Mouse (Mus musculus) B cell, adult 62 days (primary cell): ENCODE measurements around the gene Rab4b. TPM values are rescaled to one million over a fixed set of nuclear protein-coding genes. Genes with fewer than 3 reads are reported as not detected.

Experiments
- total RNA-seq: library from RNA; stranded (reverse); gene quantifications from 4 replicates; pipeline ENCODE4 v1.2.4, GENCODE M21; 2023

Gene Rab4b
- total RNA-seq, result 147 to 182 TPM (median 171 TPM) in 4 replicates

DNA sequence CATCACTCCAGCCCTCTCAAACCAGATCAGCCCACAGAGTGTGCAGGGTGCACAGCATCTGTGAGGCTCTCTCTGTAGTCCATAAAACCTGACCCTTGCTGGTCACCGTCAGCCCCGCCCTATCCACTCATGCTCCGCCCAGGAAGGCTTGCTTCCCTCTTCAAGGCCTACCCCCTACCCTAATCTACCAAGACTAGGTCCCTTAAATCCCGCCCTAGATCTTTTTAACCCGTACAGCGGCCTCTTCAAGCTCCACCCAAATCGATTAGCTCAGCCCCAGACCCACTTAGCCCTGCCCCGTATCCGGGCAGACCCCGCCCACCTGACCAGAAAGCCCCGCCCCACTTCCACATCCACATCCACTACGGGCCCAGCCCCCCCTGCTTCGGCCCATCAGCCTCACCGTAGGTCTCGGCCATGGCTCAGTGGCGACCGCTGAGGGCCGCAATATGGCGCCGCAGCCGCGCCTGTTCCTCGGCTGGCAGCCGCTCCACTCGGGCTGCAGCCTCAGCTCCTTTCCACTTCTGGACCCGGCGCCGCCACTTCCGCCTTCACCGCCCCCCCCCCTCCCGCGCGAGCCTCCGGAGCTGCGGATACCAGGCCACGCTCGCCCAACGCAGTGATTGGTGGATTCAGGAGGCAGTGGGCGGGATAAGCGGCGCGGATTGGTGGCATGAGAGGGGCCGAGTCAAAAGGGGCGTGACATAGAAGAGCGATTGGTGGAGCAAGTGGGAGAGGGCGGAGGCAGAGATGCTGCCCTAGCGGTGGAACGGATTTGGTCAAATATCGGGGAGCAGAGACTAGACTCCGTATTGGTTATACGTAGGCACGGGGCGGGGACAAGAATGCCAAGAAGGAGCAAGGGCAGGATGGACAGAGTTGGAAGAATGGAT lies at the start of gene Rab4b:
Gene Rab4b (minus strand): TSS at position 573 of the 893 bp plus-strand sequence.

DNA sequence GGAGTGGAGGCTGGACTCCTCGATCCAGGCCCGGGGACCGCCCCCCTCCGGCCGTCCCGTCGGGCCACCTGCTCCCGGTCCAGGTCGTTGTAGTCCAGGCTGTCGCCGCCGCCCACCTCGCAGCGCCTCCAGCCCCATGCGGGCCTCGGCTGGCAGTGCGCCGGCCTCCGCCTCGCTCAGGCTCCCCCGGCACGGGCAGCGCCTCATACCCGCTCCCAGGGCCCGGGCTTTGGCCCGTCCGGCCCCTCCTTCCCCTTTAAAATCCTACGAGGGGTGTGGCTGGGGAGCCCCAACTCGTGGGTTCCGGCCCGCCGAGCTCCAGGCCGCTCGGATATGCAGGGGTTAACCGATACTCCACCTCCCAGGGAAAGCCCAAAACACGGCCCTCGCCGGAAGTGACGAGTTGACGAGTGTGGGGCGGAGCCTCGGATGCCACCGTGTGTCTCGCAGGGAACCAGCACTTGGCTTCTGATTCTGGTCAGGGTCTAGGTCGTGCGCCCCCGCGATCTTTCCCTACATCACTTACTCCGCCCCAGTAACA lies 49.7 kb upstream of the Rab4b start, which contains the start of gene Itpkc:
Gene Itpkc (minus strand): TSS at position 381 of the 541 bp plus-strand sequence.

DNA sequence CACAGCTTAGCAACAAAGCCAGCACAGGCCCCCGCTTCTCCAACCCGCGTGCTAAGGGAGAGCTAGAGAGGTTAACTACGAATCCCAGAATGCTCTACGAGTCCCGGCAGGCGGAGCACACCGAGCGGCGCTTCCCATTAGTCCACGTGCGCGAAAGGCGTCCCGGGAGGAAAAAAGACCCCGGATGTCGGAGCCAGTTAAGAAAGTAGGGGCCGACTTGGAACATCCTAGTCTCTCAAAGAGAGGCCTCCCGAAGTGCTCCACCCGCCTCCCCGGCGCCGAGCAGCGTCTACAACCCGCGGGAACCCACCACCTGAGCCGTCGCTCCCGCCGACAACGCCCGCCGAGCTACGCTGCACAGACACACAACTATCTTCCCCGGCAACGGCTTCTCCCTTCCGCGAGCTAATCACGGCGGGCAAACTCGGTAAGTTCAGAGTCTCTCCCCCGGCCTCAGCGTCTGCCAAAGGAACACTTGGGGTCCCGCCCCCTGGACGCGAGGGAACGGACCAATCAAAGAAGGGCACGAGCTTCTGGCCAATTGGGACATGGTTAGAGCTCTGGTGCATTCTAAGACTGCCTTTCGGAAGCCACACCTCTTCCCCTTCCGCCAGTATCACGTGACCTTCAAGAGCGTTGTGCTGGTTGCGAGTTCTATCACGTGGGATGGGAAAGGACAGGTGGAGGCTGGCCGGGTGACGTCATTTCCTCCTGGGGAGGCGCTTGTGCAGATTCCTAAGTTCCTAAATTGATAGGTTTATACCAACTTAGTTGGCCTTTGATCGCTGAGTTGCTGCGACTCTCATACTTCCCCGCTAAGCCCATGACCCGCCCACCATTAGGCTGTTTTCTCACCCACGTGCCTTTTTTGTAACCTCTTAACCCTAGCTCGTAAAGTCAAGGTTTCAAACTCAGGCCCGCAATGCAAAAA lies 17.2 kb upstream of the Rab4b start, which contains the start of the genes BC024978 and Snrpa:
Gene BC024978 (plus strand): TSS at position 101 of the 931 bp plus-strand sequence.
Gene Snrpa (minus strand): TSS at position 591 of the 931 bp plus-strand sequence.

DNA sequence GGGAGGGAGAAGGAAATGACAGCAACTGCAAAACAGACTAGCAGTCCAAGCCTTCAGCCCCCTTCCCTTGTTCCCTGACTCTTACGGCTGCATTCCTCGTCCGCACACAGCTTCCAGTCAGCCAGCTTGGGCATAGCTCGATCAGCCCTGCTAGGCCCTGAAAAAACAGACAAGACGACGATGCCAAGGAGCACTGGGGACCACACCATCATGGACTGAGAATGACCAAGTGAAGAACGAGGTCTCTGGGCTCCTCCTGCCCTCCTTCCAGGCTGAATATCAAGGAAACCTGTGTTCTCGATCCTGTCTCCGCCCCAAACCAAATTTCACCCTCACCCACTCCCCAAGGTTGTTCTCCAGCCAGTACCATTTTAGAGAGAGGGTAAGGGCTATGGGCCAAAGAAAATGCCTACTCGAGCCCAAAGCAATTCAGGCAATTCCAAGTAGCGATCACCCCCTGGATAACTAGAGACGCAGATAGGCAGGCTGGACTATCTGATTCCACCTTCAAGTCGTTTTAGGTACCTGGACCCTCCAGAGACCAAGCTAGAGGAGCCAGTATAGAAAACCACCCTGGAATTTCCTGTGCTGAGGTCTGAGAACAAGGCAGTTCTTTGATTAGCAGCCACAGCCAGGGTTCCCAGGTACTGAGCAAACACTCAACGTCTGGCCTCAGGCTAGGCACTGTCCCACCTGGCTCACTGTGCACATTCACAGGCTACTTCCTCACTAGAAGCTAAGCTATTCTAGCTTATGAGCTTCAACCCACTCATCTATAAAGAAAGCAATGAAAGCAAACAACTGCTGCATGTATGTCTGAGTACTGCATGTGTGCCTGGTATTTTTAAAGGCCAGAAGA lies 2.4 kb upstream of the Rab4b start, which contains the start of the genes Gm21983 and Mia:
Gene Gm21983 (minus strand): TSS at position 250 of the 859 bp plus-strand sequence.
Gene Mia (minus strand): TSS at position 321 of the 859 bp plus-strand sequence.

DNA sequence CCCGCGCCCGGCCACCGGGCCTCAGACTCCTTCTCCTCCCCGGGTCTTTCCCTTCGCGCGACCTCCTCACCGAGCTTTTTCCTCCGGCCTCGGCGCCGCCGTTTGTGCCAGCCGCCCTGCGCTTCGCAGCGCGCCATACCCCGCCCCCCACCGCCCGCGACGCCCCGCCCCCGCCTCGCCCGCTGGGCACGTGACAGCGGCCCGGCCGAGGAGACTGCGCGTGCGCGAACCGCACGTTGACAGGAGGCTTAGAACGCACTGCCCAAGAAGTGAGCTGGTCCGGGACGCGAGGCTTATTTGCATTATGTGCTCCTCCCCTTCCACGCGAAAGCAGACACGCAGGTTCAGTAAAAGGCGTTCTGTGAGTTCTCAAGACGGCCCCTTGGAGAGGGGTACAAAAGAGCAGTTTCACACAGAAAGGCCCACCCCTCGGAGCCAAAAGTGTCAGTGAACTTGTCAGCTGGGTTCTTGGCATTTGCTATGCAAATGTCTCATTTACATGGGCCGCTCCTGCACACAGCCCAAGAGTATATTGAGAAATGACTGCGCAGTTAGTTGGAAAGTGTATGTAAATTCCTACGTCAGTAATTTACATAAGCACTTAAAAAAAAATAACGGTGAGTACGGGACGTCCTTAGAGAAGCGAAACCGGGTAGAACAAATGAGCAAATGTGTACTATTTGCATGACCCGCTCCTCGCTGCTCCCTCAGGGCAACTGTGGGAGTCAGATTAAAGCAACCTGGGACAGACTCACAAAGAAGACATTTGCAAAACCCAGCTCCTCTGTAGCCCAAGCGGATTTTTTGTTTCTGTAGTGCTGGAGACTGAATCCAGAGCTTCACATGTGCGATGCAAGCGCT lies 11.9 kb downstream of the Rab4b start, which contains the start of gene Egln2:
Gene Egln2 (minus strand): TSS at position 189 of the 861 bp plus-strand sequence.

DNA sequence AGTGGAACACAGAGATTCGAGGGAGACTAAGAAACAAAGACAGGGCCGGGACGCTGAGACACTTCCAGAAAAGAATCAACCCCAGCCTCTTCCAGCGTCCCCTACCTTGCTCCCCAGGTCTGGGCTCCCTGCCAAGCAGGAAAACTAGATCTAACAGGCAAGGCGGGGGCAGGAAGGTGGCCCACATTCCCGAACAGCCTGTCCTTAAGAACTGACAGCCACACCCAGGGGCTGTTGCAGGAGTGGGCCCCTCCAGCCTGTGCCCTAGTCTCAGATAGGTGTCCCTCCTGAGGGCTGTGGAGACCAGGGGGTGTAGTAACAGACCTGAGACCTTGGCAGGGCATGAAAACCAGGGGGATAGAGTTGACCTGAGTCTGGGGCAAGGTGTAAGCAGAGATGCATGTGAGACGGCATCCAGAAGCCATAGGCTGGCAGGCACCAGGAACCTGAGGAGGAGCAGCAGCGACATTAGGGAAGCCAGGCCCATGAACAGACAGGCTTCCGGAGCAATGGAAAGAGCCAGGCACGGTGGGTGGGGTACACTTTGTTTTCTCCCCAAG lies 25.4 kb downstream of the Rab4b start, which contains the start of gene Cyp2t4:
Gene Cyp2t4 (plus strand): TSS at position 510 of the 560 bp plus-strand sequence.

DNA sequence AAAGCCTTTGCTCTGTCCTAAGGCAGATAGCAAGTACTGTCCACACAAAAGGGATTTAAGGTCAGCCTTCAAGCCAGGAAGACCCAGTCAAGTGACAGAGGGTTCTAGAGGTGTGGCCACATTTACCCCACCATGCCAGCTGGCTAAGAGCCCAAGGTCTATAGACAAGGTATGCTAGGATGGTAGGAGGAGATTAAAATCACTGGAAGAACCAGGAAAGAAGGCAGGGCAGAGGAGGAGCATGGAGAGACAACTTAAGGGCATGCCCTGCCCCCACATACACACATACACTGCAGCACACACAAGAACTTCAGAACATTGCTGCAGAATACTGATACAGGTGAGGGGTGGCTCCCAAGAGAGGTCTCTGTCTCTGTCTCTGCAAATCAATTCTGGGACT lies 59.0 kb downstream of the Rab4b start, which contains the start of gene Cyp2f2:
Gene Cyp2f2 (plus strand): TSS at position 234 of the 400 bp plus-strand sequence.

Other genes with a start within 250 kb of the Rab4b start
- gene Cyp2a22, start 239.5 kb downstream of the Rab4b start, total RNA-seq, result not detected in 4 replicates
- gene Cyp2a12, start 149.8 kb downstream of the Rab4b start, total RNA-seq, result not detected in 4 replicates
- gene Cyp2f2, start 59.0 kb downstream of the Rab4b start, total RNA-seq, result not detected in 4 replicates
- gene Cyp2t4, start 25.2 kb downstream of the Rab4b start, total RNA-seq, result not detected in 4 replicates
- gene Egln2, start 12.1 kb downstream of the Rab4b start, total RNA-seq, result 177 to 204 TPM (median 188 TPM) in 4 replicates
- not detected in 4 replicates for gene Gm21983, start 2.2 kb upstream of the Rab4b start, total RNA-seq
- 1.1 to 3.3 TPM (median 1.2 TPM) in 3 of 4 replicates, not detected in the other for gene Mia, start 2.3 kb upstream of the Rab4b start, total RNA-seq
- gene BC024978, start 16.9 kb upstream of the Rab4b start, total RNA-seq, result 11.5 to 19.8 TPM (median 17.1 TPM) in 4 replicates
- gene Snrpa, start 17.4 kb upstream of the Rab4b start, total RNA-seq, result 112 to 116 TPM (median 114 TPM) in 4 replicates
- 18.8 to 22.0 TPM (median 20.4 TPM) in 4 replicates for gene Itpkc, start 49.8 kb upstream of the Rab4b start, total RNA-seq
- gene Coq8b, start 54.1 kb upstream of the Rab4b start, total RNA-seq, result 24.1 to 29.2 TPM (median 27.8 TPM) in 4 replicates
- 1.4 to 2.6 TPM (median 2.1 TPM) in 4 replicates for gene Numbl, start 79.5 kb upstream of the Rab4b start, total RNA-seq
- gene Ltbp4, start 158.8 kb upstream of the Rab4b start, total RNA-seq, result 0.83 to 1.2 TPM (median 1.0 TPM) in 4 replicates
- 85.2 to 97.4 TPM (median 91.1 TPM) in 4 replicates for gene Shkbp1, start 177.1 kb upstream of the Rab4b start, total RNA-seq
- gene Gm20479, start 178.5 kb upstream of the Rab4b start, total RNA-seq, result 7.5 to 14.1 TPM (median 9.1 TPM) in 3 of 4 replicates, not detected in the other